Mouse (Mus musculus) stomach, postnatal 0 days (tissue): ENCODE measurements around the gene Gm16381. TPM values are rescaled to one million over a fixed set of nuclear protein-coding genes. Genes with fewer than 3 reads are reported as not detected.
"Not testable (repeated sequence)": the region's sequence is repeated elsewhere in the genome, so short reads cannot be mapped to it uniquely, and the experiment has no call there.

ENCODE experiments used
- ATAC-seq: fragments of 200-750 bp; cut with Nextera tagmentation; 2 replicates; pipeline ENCODE4 v1.8.0; 2017; ENCODE audit not compliant: low FRiP score, low TSS enrichment
- DNase-seq: peaks from one replicate; pipeline ENCODE4 v3.0.0-alpha.2; 2016; ENCODE audit warnings: low spot score
- H3K27ac ChIP-seq: fragments of 300-500 bp; sonication (generic); replicated peaks from 2 replicates; pipeline ENCODE4 v1.5.1; 2014; ENCODE audit warnings: mild to moderate bottlenecking, control low read depth
- H3K27me3 ChIP-seq: fragments of 300-500 bp; sonication (generic); 2 replicates; pipeline ENCODE4 v1.6.1; 2014; ENCODE audit warnings: low read length; ENCODE audit not compliant: control insufficient read depth, insufficient read depth
- H3K36me3 ChIP-seq: fragments of 300-500 bp; sonication (generic); 2 replicates; pipeline ENCODE4 v1.6.1; 2014; ENCODE audit warnings: low read length, mixed read lengths; ENCODE audit not compliant: control insufficient read depth, insufficient read depth
- H3K4me1 ChIP-seq: fragments of 300-500 bp; sonication (generic); replicated peaks from 2 replicates; pipeline ENCODE4 v1.6.1; 2014; ENCODE audit warnings: antibody characterized with exemption; ENCODE audit not compliant: control insufficient read depth, insufficient read depth
- H3K4me2 ChIP-seq: fragments of 300-500 bp; sonication (generic); replicated peaks from 2 replicates; pipeline ENCODE4 v1.6.1; 2014; ENCODE audit warnings: low read depth, mild to moderate bottlenecking, control low read depth, moderate library complexity
- H3K4me3 ChIP-seq: fragments of 300-500 bp; sonication (generic); 2 replicates; pipeline ENCODE4 v1.5.1; 2014; ENCODE audit warnings: low read depth, low read length, control low read depth
- H3K9ac ChIP-seq: fragments of 300-500 bp; sonication (generic); 2 replicates; pipeline ENCODE4 v1.6.1; 2014; ENCODE audit warnings: mild to moderate bottlenecking, low read length, control low read depth, mixed read lengths
- H3K9me3 ChIP-seq: fragments of 300-500 bp; sonication (generic); 2 replicates; pipeline ENCODE4 v1.6.1; 2016; ENCODE audit warnings: low read length; ENCODE audit not compliant: control insufficient read depth
- WGBS: fragments of 180-500 bp; shearing (Covaris S2); extraction: QIAGEN DNeasy Blood & Tissue Kit; methylation state at CpG from one replicate; pipeline ENCODE4 v1.1.7; 2014; 5-methylcytosine and 5-hydroxymethylcytosine counted together
- polyA plus RNA-seq: library from polyadenylated mRNA; unstranded; fragments of >200 nt; fragmentation: Nextera tagmentation; extraction: Ambion mirVana; gene quantifications from 2 replicates; pipeline ENCODE4 v1.2.1, GENCODE M21; 2015

The Gm16381 gene
- not detected in 2 replicates for polyA plus RNA-seq

- not testable (repeated sequence) for H3K36me3 ChIP-seq, H3K27ac ChIP-seq, H3K4me2 ChIP-seq, H3K27me3 ChIP-seq, H3K9me3 ChIP-seq, H3K4me1 ChIP-seq, ATAC-seq, H3K9ac ChIP-seq, DNase-seq, H3K4me3 ChIP-seq
- WGBS = 59% methylated on average over 1 of the region's 2 CpGs
Observed at GRCm38 (mm10) chr12:87644520-87644919, at the start of gene Gm16381. Gm16381 (minus strand) TSS chr12:87644620.

DNA sequence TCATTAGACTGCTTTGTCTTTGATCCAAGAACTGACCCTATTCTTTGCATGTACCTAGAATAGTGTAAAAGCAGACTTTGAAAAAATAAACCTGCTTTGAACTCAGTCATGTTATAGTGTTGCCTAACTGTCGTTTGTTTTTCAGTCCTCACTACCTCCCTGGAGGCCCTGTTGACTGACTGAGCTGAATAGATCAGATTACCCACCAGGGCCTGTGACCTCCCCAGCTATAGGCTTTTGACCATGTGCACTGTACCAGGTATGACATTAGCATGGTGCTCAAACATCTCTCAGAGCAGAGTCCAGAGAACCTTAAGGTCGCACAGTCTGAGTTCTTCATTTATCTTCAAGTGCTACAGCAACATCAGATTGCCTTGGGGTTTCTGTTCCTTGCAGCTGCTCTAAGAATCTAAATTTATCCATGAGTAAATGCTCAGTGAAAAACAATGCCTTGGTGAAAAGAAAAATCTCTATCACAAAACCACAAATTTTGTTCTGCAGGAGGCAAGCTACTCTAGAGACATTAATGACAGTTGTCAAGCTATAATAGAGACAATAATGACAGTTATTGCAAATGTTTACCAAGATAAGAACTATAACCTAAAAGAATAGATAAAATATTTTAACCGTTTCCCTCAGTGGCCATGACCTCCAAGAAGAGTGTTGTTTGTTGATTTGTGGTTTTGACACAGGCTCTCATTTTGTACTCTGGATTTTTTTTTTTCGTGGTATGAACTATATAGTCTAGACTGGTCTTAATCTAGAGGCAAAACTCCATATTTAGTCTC, 8.7 kb upstream of the Gm16381 start:
- not testable (repeated sequence) for H3K9me3 ChIP-seq, DNase-seq, H3K36me3 ChIP-seq, H3K27ac ChIP-seq, H3K27me3 ChIP-seq, H3K4me2 ChIP-seq, H3K4me1 ChIP-seq, H3K4me3 ChIP-seq, H3K9ac ChIP-seq, ATAC-seq
- 51% methylated on average over 2 of the region's 4 CpGs for WGBS

GRCm38 (mm10) chr12:87618569-87618968, 25.9 kb downstream of the Gm16381 start, which contains the start of gene Gm4027:
Gm4027 (plus strand) TSS chr12:87618869.
- not testable (repeated sequence) for ATAC-seq, H3K4me1 ChIP-seq, H3K27ac ChIP-seq, H3K4me2 ChIP-seq, H3K36me3 ChIP-seq, H3K9ac ChIP-seq, H3K9me3 ChIP-seq, H3K27me3 ChIP-seq, H3K4me3 ChIP-seq, DNase-seq
- 84% methylated on average over 5 of the region's 7 CpGs for WGBS

GRCm38 (mm10) chr12:87602388-87602787, 42.0 kb downstream of the Gm16381 start, which contains the start of gene Oog1:
Oog1 (plus strand) TSS chr12:87602688.
- not testable (repeated sequence) for H3K27me3 ChIP-seq, DNase-seq, H3K27ac ChIP-seq, H3K36me3 ChIP-seq, H3K4me3 ChIP-seq, ATAC-seq, H3K9me3 ChIP-seq, H3K4me1 ChIP-seq, H3K4me2 ChIP-seq, H3K9ac ChIP-seq
- WGBS = 74% methylated on average over 1 of the region's 2 CpGs

DNA sequence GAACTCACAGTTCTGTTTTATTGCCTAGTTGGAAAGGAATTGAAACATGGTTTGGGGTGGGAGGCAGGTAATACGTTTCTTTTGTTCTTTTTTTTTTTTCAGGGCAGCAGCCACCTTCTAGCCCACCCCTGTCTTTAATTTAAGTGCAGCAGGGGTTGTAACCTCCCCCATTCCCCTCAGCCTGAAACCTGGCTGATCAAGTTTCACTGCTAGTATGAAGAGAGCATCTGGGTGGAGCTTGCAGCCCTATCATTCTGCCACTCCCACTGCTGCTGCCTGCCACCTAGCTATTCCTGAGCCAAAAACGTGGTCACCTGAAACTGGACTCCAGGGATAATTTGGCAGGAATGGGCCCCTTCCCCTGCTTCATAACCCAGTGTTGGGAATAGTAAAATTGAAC, 43.0 kb downstream of the Gm16381 start:
- not testable (repeated sequence) for H3K4me3 ChIP-seq, H3K9me3 ChIP-seq, DNase-seq, H3K4me1 ChIP-seq, H3K27ac ChIP-seq, H3K36me3 ChIP-seq, H3K4me2 ChIP-seq, H3K9ac ChIP-seq, ATAC-seq, H3K27me3 ChIP-seq
- whole genome bisulfite sequencing = 6% methylated on average over 2 of the region's 2 CpGs

Other genes starting within 250 kb of the Gm16381 start
- gene Slirp, start 200.7 kb downstream of the Gm16381 start, polyA plus RNA-seq = 226 and 238 TPM in 2 replicates
- gene Alkbh1, start 200.6 kb downstream of the Gm16381 start, polyA plus RNA-seq = 21.7 and 21.8 TPM in 2 replicates
- gene Snw1, start 172.3 kb downstream of the Gm16381 start, polyA plus RNA-seq = 71.5 and 75.5 TPM in 2 replicates
- not detected in 2 replicates for gene Gm5788, start 149.9 kb downstream of the Gm16381 start, polyA plus RNA-seq
- gene Gm8300, start 130.3 kb downstream of the Gm16381 start, polyA plus RNA-seq = not detected in 2 replicates
- not detected in 2 replicates for gene Oog1, start 41.9 kb downstream of the Gm16381 start, polyA plus RNA-seq
- not detected in 2 replicates for gene Gm4027, start 25.8 kb downstream of the Gm16381 start, polyA plus RNA-seq
- gene Gm21319, start 131.1 kb upstream of the Gm16381 start, polyA plus RNA-seq = not detected in 2 replicates
- gene Gm21936, start 150.9 kb upstream of the Gm16381 start, polyA plus RNA-seq = not detected in 2 replicates
- gene BB287469, start 172.0 kb upstream of the Gm16381 start, polyA plus RNA-seq = 0.07 TPM in 1 of 2 replicates, not detected in the other
- not detected in 2 replicates for gene Gm2001, start 197.7 kb upstream of the Gm16381 start, polyA plus RNA-seq
- not detected in 2 replicates for gene Gm2016, start 229.5 kb upstream of the Gm16381 start, polyA plus RNA-seq